Mouse (Mus musculus): ENCODE measurements at regions not wholly inside any gene's neighbourhood (a gene's known extent, or its start where the extent isn't known, plus 50 kb on each side); places are given as distances from the start of the nearest gene placed in this dataset.

DNA sequence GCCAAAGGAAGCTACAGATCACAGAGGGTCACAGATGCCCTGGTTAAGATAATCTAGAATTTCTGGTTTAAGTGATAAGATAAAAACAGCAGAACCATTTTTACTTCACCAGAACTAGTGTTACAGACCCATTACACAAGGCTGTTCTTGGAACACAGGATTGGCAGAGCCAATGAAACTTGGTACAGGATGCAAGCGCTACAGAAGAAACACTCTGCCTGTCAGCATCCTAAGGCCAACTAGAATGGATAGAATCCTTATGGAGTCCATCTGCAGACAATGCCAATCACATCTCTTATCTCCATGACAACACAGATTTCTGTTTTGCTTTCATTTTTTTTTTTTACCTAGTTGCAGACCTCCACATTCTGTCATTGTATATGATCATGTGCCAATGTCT, 759.4 kb upstream of the Stxbp6 start:
- peak in 1 of 2 experiments; percentile 3 for DNase-seq

DNA sequence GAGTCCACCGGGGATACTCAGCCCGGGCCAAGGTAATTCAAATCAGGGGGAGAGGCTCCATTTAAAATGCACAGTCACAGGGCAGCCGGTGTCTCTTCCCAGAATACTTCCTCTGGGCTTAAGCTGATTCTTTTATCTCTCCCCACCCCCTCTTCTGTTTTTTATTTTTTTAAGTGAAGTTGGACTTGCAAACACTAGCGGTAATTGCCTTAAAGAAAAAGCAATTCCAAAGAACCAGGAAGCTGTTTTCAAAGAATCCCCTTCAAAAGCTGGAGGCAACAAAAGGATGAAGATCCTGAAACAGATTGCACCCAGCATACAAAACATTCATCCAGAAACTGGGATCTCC, 758.9 kb upstream of the Stxbp6 start:
- peak; percentile 1 to 3 for DNase-seq

DNA sequence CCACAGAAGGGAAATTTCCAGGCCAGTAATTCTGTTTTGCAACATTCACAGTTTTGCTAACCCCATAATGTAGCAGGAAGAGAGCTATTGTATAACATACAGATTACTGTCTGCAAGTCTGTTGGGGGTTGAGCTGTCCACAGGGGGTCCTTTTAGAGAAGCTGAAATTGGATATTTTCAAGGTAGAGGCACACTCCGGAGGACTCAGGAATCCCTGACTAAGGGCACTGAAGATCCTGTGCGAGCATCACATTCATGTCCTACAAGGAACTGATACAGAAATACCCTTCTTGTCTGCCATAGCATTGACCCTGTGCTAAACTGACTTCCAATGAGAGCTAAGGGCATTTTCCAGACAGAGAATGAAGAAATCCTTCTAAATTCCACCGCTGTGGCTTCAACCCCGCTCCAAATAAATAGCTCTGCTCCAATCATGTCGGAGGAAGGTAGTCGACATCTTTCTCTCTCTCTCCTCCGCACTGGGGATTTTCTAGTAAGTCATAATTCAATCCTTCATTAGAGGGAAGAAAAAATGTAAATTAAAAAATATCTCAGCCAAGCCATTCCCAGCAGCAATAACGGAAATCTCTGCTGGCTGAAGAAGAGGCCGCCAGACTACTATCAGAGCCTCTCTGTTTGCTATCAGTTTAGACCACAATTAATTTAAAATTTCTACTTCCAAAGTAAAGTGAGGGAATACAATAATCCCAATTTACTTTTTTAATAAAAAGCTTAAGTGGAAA, 758.3 kb upstream of the Stxbp6 start:
- peak; percentile 3 to 5 for DNase-seq

DNA sequence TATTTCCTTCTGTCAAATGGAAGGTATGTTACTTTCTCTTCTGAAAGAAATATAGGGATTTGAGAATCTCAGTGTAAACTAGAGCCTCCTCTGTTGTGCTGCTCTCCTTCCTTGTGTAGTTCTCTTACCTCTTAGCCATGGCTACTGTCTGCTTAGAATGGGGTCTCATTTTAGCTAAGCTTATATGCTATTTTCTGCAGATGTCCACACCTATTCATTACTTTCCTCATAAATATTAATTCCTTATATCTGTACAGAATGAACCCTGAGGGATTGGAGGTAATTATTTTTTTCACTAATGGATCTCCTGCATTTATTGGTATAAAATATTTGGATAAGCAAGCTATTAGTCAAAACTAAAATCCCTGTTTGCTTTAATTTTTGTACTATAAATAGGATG, 750.4 kb upstream of the Stxbp6 start:
- DNase-seq: no peak

Measured in cerebellum, postnatal 10 days (tissue).